Mouse (Mus musculus) cerebellum, postnatal 10 days (tissue): ENCODE data around the gene Dync1i2.
A peak's percentile ranks its signal among the peaks of the same experiment; 100 is the strongest.

Experiments
- DNase-seq, 2 experiments: peaks; one replicate each; pipeline ENCODE4 v3.0.0; 2021; ENCODE audit warnings: mixed read lengths in 2 of 2

The Dync1i2 gene

DNA sequence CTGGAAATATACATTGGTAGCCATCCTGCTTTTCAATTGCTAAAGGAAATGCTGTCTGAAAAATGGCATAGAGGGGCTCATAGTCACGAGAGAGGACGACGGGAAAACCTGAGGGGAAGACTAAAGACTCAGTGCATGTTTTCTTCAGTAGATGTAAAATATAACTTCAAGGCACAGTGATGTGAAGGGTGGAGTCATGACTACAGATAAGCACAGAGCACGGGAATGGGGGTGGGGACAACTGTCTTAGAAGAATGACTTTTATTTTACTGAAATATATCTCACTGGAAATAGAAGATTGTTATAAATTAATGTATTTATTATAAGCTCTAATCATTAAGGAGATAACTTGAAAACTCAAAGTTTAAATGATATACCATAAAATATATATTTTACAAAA lies 58.6 kb downstream of the Dync1i2 start:
- no peak for DNase-seq

DNA sequence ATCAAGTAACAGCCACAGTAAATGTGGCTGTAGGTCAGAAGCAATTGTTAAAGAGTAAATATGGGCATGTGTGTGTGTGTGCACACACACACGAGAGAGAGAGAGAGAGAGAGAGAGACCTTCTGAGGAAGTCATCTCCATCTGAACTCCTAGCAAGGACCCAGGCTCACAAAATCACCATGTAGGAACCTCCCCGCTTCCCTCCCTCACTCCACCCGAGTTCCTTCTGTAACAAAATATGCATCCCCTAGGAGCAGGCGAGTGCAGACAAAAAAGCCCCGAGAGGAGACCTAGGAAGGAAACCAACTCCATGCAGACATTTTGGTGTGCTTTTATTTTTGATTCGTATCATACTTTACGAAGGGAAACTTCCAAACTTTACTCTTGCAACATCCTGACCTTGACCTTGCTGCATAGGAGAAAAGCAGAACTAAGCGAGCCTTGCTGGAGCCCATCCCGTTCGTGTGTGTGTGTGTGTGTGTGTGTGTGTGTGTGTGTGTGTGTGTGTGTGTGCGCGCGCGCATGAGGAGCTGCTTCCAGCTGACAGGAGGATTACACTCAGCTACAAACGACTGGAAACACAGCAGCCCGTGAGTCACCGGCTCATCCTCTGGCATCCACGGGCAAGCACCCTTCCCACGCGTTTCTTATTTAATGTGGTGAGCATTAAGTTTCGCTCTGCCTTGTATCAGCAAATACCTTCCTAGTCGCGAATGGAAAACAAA lies 62.6 kb downstream of the Dync1i2 start:
- DNase-seq: no peak

DNA sequence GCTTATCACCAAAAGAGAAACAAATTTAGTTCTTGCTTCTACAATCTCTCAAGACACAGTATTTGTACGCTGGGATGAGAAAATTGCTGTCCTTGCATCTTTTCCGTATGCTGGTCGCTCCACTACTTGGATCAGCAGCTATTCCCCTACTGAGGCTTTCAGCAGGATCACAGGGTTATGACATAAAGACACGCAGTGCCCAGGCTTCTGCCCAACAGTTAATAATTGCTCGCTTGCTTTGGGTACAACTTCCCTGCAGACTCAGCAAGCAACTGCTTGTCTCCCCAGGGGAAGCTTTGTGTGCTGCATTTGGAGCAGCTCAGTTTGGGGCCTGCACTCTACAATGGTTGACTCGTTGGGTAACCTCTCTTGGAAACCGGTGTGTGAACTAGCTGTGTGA lies 64.2 kb downstream of the Dync1i2 start:
- DNase-seq: no peak

DNA sequence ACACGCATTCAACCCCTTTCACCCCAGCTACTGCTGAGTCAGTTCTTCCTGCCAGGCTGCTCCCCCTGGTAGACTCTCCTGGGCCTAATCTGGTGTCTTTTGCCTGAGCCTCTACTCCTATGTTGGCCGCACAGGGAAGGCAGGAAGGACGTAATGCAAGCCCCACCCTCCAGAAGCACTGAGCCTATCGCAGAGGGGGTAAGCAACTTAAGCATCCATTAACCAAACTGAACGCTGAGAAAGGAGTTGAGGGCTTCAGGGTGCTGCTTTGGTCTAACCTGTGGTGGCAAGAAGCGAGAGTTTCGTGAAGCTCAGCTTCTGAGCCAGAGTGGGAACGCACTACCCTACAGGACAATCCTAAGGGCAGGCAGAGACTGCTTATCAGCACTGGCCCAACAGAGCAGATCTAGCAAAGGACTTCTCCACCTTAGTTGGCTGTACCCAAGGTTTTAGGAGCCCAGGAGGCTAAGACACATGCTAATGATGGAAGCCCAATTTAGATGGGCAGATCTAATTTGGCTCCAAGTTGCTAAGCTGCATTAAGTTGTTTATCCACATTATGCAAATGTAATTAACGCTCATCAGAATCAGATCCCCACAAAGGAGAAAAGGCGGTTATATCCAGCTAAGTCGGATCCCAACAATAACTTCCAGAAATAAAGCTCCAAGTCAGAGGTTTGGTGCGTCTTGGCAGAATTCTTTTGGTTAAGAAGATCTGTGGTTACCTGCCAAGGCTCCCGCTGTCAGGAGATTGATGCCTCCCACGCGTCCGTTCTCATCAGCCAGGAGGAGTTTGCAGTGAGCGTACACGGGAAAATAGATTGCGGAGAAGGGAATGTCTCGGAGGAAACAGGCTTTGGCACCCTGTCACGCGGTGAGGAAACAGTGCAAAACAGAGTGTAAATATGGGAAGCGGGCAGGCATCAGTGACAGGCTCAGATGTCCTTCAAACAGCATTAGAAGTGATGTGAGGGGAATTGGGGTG lies 67.6 kb downstream of the Dync1i2 start:
- peak; percentile 74 to 78 for DNase-seq

DNA sequence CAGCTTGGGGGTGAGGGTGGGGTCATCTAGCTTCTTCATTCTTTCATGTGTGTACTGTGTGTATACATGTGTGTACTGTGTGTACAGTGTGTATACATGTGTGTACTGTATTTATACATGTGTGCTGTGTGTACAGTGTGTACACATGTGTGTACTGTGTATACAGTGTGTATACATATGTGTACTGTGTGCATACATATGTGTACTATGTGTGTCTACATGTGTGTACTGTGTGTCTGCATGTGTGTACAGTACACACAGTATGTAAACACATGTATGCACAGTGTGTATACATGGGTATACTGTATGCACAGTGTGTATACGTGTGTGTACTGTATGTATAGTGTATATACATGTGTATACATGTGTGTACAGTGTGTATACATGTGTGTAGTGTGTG lies 70.5 kb downstream of the Dync1i2 start:
- DNase-seq: no peak

DNA sequence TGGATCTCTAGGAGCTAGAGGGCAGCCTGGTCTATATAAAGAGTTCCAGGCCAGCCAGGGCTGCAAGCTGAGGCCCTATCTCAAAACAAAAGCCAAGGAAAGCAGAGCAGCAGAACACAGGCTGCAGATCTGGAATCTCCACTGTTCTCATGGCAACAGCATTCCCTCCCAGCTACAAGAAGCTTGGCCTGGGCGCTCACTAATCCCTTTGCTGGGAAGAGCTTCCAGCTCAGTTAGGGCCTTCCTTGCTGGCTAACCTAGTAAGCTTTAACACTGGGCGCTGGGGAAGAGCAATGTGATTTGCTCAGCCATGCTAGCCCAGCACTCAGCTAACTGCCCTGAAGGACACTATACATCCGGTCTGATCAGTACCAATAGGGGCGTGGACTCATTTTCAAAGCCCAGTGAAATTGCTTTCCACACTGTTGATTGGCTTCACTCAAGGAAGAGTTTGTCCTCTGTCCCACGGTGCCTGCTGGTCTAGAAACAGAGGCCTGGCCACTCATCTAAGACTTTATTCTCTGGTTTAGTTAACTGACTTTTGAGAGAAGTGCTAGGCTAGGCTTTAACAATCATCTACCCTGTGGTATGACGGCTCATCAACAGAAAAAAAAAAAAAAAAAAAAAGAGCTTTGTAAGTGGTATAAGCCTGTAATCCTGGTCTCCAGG lies 78.7 kb downstream of the Dync1i2 start:
- peak; percentile 66 to 72 for DNase-seq

DNA sequence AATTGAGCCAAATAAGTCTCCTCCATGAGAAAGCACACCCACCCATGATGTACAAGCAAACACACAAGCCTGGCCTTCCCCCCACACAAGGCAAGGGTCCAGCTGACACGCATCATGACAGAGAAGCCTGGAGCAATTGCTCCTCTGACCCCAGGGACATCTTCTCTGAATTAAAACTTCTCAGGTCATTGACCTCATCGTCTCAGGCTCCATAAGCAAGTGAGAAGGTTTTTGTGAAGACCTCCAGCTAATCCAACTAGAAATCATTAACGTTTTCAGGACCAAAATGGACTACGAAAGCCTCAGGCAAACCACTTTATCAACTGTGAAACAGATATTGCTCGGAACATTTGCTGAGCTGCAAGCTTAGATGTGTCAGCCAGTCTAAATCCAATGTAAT lies 80.1 kb downstream of the Dync1i2 start:
- no peak for DNase-seq

DNA sequence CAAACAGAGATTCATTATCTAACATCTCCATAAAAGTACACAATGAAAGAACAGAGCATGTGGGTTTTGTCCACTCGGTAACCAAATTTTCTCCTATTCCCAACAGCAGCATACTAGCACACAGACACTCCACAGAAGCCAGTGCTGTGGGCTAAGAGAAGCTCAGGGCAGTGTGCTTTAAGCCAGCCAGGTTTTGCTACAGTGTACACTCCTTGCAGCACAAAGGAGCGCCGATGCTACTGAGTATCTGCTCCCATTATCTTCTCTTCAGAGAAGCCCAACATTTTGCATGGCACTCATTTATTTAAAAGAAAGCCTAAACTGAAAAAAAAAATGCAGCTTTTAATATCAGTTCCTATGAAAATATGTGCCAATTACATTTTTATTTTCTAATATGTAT lies 82.5 kb downstream of the Dync1i2 start:
- no peak for DNase-seq

DNA sequence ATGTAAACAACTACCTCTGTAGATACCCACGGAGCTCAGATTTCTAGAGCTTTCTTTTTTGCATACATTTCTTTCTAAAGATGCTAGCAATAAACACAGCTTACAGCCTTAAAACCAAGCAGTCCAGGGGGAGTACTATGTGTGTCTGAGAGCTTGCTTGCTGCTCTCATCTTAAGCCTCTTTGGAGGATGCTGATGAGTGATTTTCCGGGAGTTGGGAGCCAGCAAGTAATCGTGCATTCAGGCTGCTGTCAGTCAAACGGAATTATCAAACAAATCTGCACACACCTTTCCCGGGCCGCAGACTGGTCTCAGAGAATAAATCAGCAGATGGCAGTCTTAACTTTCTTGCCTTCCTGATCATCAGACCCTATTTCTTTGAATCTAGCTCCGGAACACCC lies 83.0 kb downstream of the Dync1i2 start:
- DNase-seq: no peak

DNA sequence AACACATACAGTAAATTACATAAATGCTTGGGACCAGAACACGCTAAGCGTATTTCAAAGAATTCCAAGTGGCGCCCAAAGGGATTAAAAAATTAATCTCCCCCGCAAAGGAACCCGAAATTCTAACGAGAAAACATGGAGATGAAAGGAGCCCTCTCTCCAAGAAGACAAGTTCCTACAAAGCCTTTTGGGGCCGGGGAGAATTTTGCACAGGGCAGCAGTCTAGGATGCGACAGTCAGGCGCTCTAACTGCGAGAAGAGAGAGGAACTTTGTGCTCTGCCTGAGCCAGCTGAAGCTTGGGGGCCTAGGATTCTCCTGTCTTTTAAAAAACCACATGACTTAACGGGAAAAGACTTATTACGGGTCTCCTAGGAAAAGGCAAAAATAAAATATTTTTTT lies 84.3 kb downstream of the Dync1i2 start:
- no peak for DNase-seq

DNA sequence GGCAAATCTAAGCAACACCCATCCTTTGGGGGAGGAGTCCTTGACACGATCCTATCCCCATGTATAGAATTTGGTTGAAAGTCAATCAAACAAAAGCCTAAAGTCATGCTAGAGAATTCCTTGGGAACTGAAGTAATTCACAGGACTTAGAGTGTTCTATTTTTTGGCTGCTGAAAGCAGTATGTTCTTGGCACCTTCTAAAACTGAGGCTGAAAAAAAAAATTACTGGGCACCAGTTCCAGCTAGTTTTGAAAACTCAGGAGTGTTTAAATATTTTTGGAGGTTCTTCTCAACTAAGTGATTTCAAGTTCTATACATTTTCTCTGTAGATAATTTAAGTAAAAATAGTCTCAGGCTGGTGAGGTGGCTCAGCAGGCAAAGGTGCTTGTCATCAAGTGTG lies 86.0 kb downstream of the Dync1i2 start:
- DNase-seq: no peak

DNA sequence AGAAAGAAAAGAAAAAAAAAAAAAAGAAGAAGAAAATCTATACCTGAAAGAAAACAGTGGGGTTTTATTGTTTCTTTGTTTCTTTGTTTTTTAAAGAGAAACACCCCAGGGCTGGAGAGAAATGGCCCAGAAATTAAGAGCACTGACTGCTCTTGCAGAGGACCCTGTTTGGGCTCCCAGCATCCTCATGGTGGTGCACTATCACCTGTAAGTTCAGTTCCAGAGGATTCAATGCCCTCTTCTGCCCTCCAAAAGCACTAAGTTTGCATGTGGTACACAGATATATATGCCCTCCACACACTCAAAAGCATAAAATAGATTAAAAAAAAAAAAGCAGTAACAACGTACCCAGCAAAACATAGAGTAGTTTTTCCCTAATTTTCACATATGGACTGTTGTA lies 87.2 kb downstream of the Dync1i2 start:
- peak; percentile 42 to 48 for DNase-seq

DNA sequence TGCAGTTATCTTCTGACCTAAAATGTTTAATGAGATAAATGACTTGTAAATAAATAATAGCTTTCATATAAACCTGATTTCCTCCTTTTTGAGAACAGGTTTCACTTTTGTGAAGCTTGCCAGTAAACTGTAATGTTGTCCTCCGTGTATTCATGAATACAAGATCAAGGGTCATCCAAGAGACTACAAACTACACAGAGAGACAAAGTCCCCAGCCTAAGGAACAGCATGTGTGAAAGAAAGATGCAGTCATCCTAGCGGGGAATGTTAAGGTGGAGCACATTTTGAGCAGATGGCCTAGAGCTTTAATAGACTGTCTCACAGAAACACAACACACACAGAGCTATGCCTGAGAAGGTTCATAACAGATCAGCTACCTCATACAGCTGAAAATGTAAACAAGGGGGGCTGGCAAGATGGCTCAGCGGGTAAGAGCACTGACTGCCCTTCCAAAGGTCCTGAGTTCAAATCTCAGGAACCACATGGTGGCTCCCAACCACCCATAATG lies 90.7 kb downstream of the Dync1i2 start:
- DNase-seq: no peak

DNA sequence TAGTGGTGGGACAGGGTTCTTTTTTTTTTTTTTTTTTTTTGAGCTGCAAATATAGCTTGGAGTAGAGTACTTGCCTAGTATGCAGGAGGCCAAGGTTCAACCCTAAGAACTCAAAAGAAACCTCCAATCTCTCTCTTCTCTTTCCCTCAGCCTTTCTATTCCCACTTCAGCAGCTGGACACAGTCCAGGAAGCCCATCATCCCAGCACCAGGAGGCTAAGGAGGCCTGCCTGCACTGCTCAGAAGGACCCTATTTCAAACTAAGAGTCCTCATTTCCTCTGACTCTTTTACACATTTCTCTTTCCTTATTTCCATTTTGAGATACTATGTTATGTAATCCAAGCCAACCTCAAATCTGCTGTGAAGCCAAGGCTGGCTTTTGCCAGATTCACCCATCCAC lies 91.7 kb downstream of the Dync1i2 start:
- peak; percentile 61 to 71 for DNase-seq

DNA sequence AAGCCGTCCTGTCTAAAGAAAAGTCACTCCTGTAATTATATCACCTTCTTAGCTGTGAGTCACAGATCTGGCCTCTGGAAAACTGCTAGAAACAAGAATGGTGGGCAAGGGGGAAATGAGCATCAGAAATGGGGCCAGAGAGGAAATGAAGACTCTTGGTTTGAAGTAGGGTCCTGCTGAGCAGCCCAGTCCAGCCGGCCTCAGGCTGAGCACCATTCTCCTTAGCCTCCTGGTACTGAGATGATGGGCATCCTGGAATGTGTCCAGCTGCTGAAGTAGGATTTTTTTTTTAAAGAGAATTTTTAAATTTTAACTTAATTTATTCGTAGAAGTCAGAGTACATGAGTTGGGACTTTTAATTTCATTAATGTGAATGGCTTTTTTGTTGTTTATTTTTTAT lies 93.3 kb downstream of the Dync1i2 start:
- DNase-seq: peak; percentile 27 to 51

DNA sequence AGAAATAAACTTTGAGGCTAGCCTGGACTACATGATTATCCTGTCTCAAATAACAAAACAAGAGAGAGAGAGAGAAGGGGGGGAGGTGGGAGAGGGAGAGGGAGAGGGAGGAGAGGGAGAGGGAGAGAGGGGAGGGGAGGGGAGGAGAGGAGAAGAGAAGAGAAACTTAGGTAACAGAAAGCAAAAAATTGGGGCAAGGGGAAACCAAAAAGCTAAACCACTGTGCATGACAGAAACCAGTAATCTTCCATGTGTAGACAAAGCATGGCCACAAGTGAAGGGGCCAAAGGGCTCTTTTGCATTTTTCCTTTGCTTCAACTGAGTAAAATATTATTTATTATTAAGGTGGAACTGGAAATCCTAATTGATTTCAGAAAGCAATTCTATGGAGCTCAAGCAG lies 94.9 kb downstream of the Dync1i2 start:
- no peak for DNase-seq

DNA sequence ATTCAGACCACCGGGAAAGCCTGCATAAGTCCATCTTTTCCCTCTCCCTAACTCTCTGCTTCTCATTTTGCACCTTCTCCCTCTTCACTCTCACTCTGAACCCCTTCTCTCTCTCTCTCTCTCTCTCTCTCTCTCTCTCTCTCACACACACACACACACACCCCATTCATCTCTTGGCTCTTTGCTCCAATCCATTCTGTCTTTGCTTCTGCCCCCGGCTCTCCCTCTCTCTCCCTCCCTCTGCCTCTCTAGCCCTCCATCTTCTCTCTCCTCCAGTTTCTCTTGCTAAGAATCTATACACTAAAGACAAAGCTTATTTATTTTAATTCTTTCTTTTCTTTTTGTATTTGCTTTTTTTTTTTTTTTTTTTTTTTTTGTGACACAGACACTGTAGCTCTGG lies 98.2 kb downstream of the Dync1i2 start:
- no peak for DNase-seq

DNA sequence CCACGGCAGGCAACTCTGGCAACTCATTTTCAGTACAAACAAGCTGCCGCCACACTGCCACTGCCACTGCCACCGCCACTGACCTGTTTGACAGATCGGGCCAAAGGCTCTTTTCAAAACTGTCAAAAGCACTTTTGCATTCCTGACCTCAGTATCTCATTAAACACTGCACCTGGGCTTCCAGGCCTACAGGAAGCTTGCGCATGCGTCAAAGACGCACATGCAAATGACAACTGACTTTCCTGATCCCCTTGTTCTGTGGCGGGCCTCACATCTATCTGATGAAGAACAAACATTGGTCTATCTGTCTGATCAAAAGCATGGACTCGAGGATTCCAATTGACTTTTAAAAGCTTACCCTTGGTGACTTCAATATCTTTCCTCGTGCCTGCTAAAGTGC lies 100.6 kb downstream of the Dync1i2 start:
- no peak for DNase-seq
